Mouse (Mus musculus) hindbrain, embryonic 14.5 days (tissue): ENCODE results near the gene Kpna2. TPM values are rescaled to one million over a fixed set of nuclear protein-coding genes. Genes with fewer than 3 reads are reported as not detected.

ENCODE experiments used
- ATAC-seq: fragments of 200-750 bp; cut with Nextera tagmentation; 2 replicates; pipeline ENCODE4 v1.8.0; 2017; ENCODE audit warnings: moderate number of reproducible peaks, mild to moderate bottlenecking, moderate TSS enrichment, moderate library complexity; ENCODE audit not compliant: low FRiP score
- DNase-seq: peaks from one replicate; pipeline ENCODE4 v3.0.0-alpha.2; 2015; ENCODE audit warnings: low spot score
- H3K27ac ChIP-seq: fragments of 300-500 bp; sonication (generic); 2 replicates; pipeline ENCODE4 v1.5.1; 2014; ENCODE audit warnings: mild to moderate bottlenecking, moderate library complexity
- H3K27me3 ChIP-seq: fragments of 300-500 bp; sonication (generic); 2 replicates; pipeline ENCODE4 v1.6.1; 2014; ENCODE audit warnings: mild to moderate bottlenecking, low read length, mixed read lengths; ENCODE audit not compliant: control insufficient read depth, insufficient read depth
- H3K36me3 ChIP-seq: fragments of 300-500 bp; sonication (generic); replicated peaks from 2 replicates; pipeline ENCODE4 v1.6.1; 2014; ENCODE audit not compliant: control insufficient read depth, insufficient read depth
- H3K4me1 ChIP-seq: fragments of 300-500 bp; sonication (generic); replicated peaks from 2 replicates; pipeline ENCODE4 v1.6.1; 2014; ENCODE audit warnings: antibody characterized with exemption, low read length, mixed read lengths; ENCODE audit not compliant: control insufficient read depth, insufficient read depth
- H3K4me2 ChIP-seq: fragments of 300-500 bp; sonication (generic); replicated peaks from 2 replicates; pipeline ENCODE4 v1.6.1; 2014; ENCODE audit warnings: mild to moderate bottlenecking, moderate library complexity
- H3K4me3 ChIP-seq: fragments of 300-500 bp; sonication (generic); replicated peaks from 2 replicates; pipeline ENCODE4 v1.5.1; 2014; ENCODE audit warnings: mild to moderate bottlenecking, low read length
- H3K9ac ChIP-seq: fragments of 300-500 bp; sonication (generic); 2 replicates; pipeline ENCODE4 v1.6.1; 2014
- H3K9me3 ChIP-seq: fragments of 300-500 bp; sonication (generic); 2 replicates; pipeline ENCODE4 v1.6.1; 2016; ENCODE audit warnings: low read length; ENCODE audit not compliant: control insufficient read depth
- WGBS: fragments of 180-500 bp; shearing (Covaris S2); extraction: QIAGEN DNeasy Blood & Tissue Kit; methylation state at CpG from one replicate; pipeline ENCODE4 v1.1.7; 2014; 5-methylcytosine and 5-hydroxymethylcytosine counted together
- polyA plus RNA-seq: library from polyadenylated mRNA; unstranded; fragments of >200 nt; fragmentation: Nextera tagmentation; extraction: Ambion mirVana; gene quantifications from 2 replicates; pipeline ENCODE4 v1.2.1, GENCODE M21; 2014

Kpna2 gene
- polyA plus RNA-seq, 1 experiment from 2014 or later, result 150 TPM

- H3K9ac ChIP-seq, result no peak overlapping the region
- no peaks in the 10 kb centered on the region for H3K27me3 ChIP-seq
- H3K4me1 ChIP-seq, result no peaks in the 10 kb centered on the region
- no peak overlapping the region for H3K27ac ChIP-seq
- WGBS, result 91% methylated on average over 5 of the region's 5 CpGs
- no peaks in the 10 kb centered on the region for H3K9me3 ChIP-seq
- no peaks in the 10 kb centered on the region for H3K36me3 ChIP-seq
- no peak overlapping the region for H3K4me3 ChIP-seq
- H3K4me2 ChIP-seq, result no peak overlapping the region
- DNase-seq (no peak), ATAC-seq (no peak)
These were observed 26.3 kb downstream of the Kpna2 start for GRCm38 (mm10) chr11:106973016-106973415.

- no peak overlapping the region for H3K27ac ChIP-seq
- H3K4me2 ChIP-seq, result no peak overlapping the region
- WGBS, result 94% methylated on average over 8 of the region's 8 CpGs
- no peaks in the 10 kb centered on the region for H3K9me3 ChIP-seq
- no peak overlapping the region for H3K4me3 ChIP-seq
- H3K27me3 ChIP-seq, result no peaks in the 10 kb centered on the region
- DNase-seq, result no peak
- H3K36me3 ChIP-seq, result no peaks in the 10 kb centered on the region
- no peak for ATAC-seq
- no peak overlapping the region for H3K9ac ChIP-seq
- no peaks in the 10 kb centered on the region for H3K4me1 ChIP-seq
These were observed 29.5 kb downstream of the Kpna2 start for GRCm38 (mm10) chr11:106969798-106970197.

DNA sequence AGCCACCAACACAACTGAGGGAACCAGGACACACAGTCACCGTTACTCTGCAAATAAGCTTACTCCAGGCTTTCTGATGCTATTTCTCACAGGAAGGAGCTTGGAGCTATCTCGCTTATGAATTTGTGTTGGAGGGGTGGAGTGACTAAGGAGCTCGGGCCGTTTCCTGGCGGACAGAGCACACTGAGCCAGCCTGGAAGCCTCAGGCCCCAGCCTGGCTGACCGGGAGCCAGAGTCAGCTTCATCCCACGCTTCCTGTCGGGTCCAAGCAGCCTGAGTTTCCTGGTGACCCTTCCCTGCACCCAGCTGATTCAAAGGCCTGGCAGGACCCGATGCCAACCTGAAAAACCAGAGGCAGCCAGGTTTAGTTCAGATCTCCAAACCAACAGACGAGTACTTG lies 31.7 kb downstream of the Kpna2 start:
- Histone ChIP-seq H3K27ac (no peak overlapping the region), H3K4me3 (no peak overlapping the region), H3K9ac (no peak overlapping the region), H3K4me2 (no peak overlapping the region), H3K4me1 (no peaks in the 10 kb centered on the region), H3K36me3 (no peaks in the 10 kb centered on the region), H3K27me3 (no peaks in the 10 kb centered on the region), H3K9me3 (no peaks in the 10 kb centered on the region)
- 81% methylated on average over 10 of the region's 10 CpGs for WGBS
- DNase-seq (no peak), ATAC-seq (no peak)

- H3K4me1 ChIP-seq, result no peaks in the 10 kb centered on the region
- H3K9me3 ChIP-seq, result no peaks in the 10 kb centered on the region
- H3K4me2 ChIP-seq, result no peak overlapping the region
- no peaks in the 10 kb centered on the region for H3K36me3 ChIP-seq
- H3K27me3 ChIP-seq, result no peaks in the 10 kb centered on the region
- no peak overlapping the region for H3K27ac ChIP-seq
- DNase-seq (no peak), ATAC-seq (no peak)
- H3K4me3 ChIP-seq, result no peak overlapping the region
- whole genome bisulfite sequencing, result 88% methylated on average over 4 of the region's 4 CpGs
- H3K9ac ChIP-seq, result no peak overlapping the region
These were observed 33.5 kb downstream of the Kpna2 start for GRCm38 (mm10) chr11:106965881-106966280.

- H3K27me3 ChIP-seq, result no peaks in the 10 kb centered on the region
- no peak overlapping the region for H3K4me3 ChIP-seq
- H3K27ac ChIP-seq, result no peak overlapping the region
- H3K36me3 ChIP-seq, result no peaks in the 10 kb centered on the region
- DNase-seq (no peak), ATAC-seq (no peak)
- H3K4me1 ChIP-seq, result no peaks in the 10 kb centered on the region
- no peaks in the 10 kb centered on the region for H3K9me3 ChIP-seq
- no peak overlapping the region for H3K4me2 ChIP-seq
- WGBS, result 87% methylated on average over 9 of the region's 9 CpGs
- no peak overlapping the region for H3K9ac ChIP-seq
These were observed 37.0 kb downstream of the Kpna2 start for GRCm38 (mm10) chr11:106962310-106962709.

DNA sequence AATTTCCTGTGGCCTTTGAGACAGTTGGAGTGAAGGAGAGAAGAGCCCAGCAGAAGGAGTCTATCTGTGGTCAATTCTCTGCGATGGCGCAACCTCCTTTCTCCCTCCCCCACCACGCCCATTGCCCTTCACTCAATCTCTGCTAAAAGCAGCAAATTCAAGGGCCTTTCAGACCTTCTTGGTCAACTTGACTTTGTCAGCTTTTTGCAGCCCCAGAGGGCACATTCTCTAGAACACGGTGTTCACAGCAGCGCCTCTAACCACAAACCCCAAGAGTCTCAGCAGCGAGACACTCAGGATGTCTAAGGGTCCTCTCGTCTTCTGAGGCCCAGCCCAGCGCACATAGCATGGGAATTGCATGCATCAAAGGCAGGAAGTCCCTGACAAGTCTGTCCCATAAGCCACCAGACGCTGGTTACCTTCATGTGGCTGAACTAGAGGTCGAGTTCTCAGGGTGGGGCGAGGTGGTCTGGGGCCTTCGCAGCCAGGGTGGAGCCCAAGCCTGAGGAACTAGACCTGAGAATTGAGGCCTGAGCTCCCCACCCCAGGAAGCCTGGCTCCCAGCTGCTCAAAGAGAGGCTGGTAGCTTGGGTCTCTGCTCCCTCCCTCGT lies 37.8 kb downstream of the Kpna2 start:
- Histone ChIP-seq H3K27me3 (no peaks in the 10 kb centered on the region), H3K4me1 (no peaks in the 10 kb centered on the region), H3K9ac (no peak overlapping the region), H3K4me3 (no peak overlapping the region), H3K27ac (no peak overlapping the region), H3K4me2 (no peak overlapping the region), H3K9me3 (no peaks in the 10 kb centered on the region), H3K36me3 (no peaks in the 10 kb centered on the region)
- ATAC-seq (no peak), DNase-seq (no peak)
- WGBS, result 76% methylated on average over 13 of the region's 13 CpGs

DNA sequence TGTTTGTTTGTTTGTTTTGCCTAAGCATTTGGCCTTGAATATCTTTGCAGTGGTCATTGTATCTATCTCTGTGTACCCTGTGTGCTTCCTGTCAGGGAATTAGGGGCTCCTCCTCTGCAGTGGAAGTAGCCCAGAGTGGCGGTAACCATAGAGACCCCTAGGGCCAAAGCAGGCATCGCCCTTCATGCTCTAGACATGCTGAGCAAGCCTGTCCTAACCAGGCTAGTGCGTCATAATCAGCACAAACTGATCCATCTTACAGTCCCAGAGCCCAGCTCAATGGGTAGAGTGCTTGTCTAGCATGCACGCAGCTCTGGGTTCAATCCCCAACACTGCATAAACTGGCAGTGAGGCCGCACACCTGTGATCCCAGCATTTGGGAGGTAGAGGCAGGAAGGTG lies 40.2 kb downstream of the Kpna2 start:
- 84% methylated on average over 5 of the region's 5 CpGs for WGBS
- no peak for DNase-seq
- ATAC-seq, result no peak
- H3K9me3 ChIP-seq, result no peaks in the 10 kb centered on the region
- no peak overlapping the region for H3K4me3 ChIP-seq
- no peaks in the 10 kb centered on the region for H3K27me3 ChIP-seq
- no peaks in the 10 kb centered on the region for H3K36me3 ChIP-seq
- H3K9ac ChIP-seq, result no peak overlapping the region
- no peaks in the 10 kb centered on the region for H3K4me1 ChIP-seq
- no peak overlapping the region for H3K27ac ChIP-seq
- H3K4me2 ChIP-seq, result no peak overlapping the region

DNA sequence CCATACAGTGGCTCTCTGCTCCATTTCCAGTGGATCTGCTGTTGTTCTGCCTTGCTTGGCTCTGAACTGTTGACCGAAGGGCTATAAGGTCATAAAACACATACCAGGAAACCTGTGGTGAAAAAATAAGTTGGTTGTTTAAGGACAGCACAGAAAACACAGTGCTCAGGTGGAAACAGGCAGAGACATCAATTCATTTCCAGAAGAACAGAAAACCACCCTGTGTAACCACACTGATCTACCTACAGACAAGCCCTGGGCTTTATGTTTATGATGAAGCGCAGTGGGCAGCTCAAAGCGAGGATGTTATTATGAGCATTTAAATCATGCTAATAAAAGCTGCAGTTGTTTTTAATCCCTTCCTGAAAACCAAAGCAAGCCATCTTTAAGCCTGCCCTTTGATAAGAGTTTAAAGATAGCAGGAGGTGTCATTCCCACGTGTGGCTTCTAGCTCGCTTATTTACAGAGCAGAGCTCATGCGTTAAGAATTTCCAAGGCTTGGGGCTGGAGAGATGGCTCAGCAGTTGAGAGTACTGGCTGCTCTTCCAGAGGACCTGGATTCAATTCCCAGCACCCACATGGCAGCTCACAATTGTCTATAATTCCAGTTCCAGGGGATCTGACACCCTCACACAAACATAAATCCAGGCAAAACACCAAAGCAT lies 40.8 kb downstream of the Kpna2 start:
- Histone ChIP-seq H3K4me2 (no peak overlapping the region), H3K9me3 (no peaks in the 10 kb centered on the region), H3K27me3 (no peaks in the 10 kb centered on the region), H3K27ac (no peak overlapping the region), H3K4me3 (no peak overlapping the region), H3K9ac (no peak overlapping the region), H3K4me1 (no peaks in the 10 kb centered on the region), H3K36me3 (no peaks in the 10 kb centered on the region)
- DNase-seq (no peak), ATAC-seq (no peak)
- 90% methylated on average over 6 of the region's 6 CpGs for WGBS

DNA sequence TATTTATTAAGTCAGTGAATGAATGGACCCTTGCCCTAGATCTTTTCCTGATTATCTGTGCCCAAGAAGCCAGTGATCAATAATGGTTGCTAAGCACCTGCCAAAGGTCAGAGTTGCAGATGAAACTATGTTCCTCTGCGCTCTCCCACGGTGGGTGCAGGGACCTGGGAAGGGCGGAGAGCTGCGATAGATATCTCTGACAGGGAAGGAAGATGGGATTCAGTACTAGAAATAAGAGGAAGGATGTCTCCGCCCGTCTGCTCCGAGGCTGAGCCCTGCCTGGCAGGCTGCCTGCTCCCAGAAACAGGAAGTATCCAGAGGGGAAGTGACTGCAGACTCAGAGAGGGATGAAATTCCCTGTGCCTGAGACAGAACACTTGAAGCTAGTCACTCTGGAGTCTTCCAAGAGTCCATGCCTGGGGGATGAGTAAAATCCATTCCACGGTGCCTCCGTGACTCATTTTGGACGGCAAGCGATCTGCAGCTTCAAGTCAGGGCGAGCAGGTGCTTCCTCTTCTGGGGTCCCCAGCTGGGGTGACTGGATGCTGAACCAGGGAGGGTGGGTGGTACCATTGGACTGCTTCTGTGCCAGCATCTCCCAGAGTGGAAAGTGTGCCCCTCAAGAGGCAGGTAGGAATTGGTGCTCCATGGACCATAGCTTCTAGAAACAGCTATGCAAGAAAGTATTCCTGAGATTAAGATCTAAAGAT lies 41.9 kb downstream of the Kpna2 start:
- WGBS, result 82% methylated on average over 12 of the region's 12 CpGs
- ATAC-seq (no peak), DNase-seq (no peak)
- Histone ChIP-seq H3K4me2 (no peak overlapping the region), H3K4me3 (no peak overlapping the region), H3K9ac (no peak overlapping the region), H3K36me3 (no peaks in the 10 kb centered on the region), H3K27ac (no peak overlapping the region), H3K9me3 (no peaks in the 10 kb centered on the region), H3K27me3 (no peaks in the 10 kb centered on the region), H3K4me1 (no peaks in the 10 kb centered on the region)
